Mouse (Mus musculus): ENCODE measurements around the gene Klc4. TPM values are rescaled to one million over a fixed set of nuclear protein-coding genes. Genes with fewer than 3 reads are reported as not detected.
A peak's percentile ranks its signal among the peaks of the same experiment; 100 is the strongest.

Klc4 gene
- polyA plus RNA-seq, 1 experiment, result 7.2 TPM

GRCm38 (mm10) chr17:46679843-46680759 lies 34.3 kb upstream of the Klc4 start:
- Histone ChIP-seq H3K4me1 (ENCODE audit: control insufficient read depth, insufficient read depth, low read length) (peaks cover 2% of the 10 kb centered on the region; the same call in 1 of the 2 replicates), H3K4me3 (ENCODE audit: insufficient read depth, low read length) (peak overlapping the region; percentile 84), H3K27ac (ENCODE audit: insufficient read depth, low read length) (peak overlapping the region; percentile 62)
- TF ChIP-seq CTCF (IDR thresholded peaks at IDR 0.05; ENCODE audit: borderline replicate concordance, insufficient read depth, low read length) (no peak), POLR2A (IDR thresholded peaks at IDR 0.05; ENCODE audit: low read depth, low read length) (peak; percentile 44; the same call in 1 of the 2 replicates)

GRCm38 (mm10) chr17:46678911-46679310 lies 33.1 kb upstream of the Klc4 start:
- peak overlapping the region; percentile 84 for H3K4me3 ChIP-seq (ENCODE audit: insufficient read depth, low read length)
- peak overlapping the region; percentile 4; the same call in 1 of the 2 replicates for H3K27ac ChIP-seq (ENCODE audit: insufficient read depth, low read length)
- peaks cover 8% of the 10 kb centered on the region for H3K4me1 ChIP-seq (ENCODE audit: control insufficient read depth, insufficient read depth, low read length)
- TF ChIP-seq CTCF (IDR thresholded peaks at IDR 0.05; ENCODE audit: borderline replicate concordance, insufficient read depth, low read length) (no peak), POLR2A (IDR thresholded peaks at IDR 0.05; ENCODE audit: low read depth, low read length) (no peak)

- peaks cover 8% of the 10 kb centered on the region for H3K4me1 ChIP-seq (ENCODE audit: control insufficient read depth, insufficient read depth, low read length)
- H3K27ac ChIP-seq (ENCODE audit: insufficient read depth, low read length), result peak within 1 kb of the TSS; percentile 4; the same call in 1 of the 2 replicates
- peak within 1 kb of the TSS; percentile 84 for H3K4me3 ChIP-seq (ENCODE audit: insufficient read depth, low read length)
- TF ChIP-seq CTCF (IDR thresholded peaks at IDR 0.05; ENCODE audit: borderline replicate concordance, insufficient read depth, low read length) (no peak), POLR2A (IDR thresholded peaks at IDR 0.05; ENCODE audit: low read depth, low read length) (no peak)
These were observed 32.6 kb upstream of the Klc4 start, which contains the start of gene Mea1 for GRCm38 (mm10) chr17:46678416-46678815. Gene Mea1 (plus strand): TSS chr17:46678793.

GRCm38 (mm10) chr17:46674530-46675283 lies 28.9 kb upstream of the Klc4 start:
- H3K4me1 ChIP-seq (ENCODE audit: control insufficient read depth, insufficient read depth, low read length), result peaks cover 8% of the 10 kb centered on the region
- peak overlapping the region; percentile 83 for H3K27ac ChIP-seq (ENCODE audit: insufficient read depth, low read length)
- no peak overlapping the region for H3K4me3 ChIP-seq (ENCODE audit: insufficient read depth, low read length)
- TF ChIP-seq POLR2A (IDR thresholded peaks at IDR 0.05; ENCODE audit: low read depth, low read length) (no peak), CTCF (IDR thresholded peaks at IDR 0.05; ENCODE audit: borderline replicate concordance, insufficient read depth, low read length) (no peak)

DNA sequence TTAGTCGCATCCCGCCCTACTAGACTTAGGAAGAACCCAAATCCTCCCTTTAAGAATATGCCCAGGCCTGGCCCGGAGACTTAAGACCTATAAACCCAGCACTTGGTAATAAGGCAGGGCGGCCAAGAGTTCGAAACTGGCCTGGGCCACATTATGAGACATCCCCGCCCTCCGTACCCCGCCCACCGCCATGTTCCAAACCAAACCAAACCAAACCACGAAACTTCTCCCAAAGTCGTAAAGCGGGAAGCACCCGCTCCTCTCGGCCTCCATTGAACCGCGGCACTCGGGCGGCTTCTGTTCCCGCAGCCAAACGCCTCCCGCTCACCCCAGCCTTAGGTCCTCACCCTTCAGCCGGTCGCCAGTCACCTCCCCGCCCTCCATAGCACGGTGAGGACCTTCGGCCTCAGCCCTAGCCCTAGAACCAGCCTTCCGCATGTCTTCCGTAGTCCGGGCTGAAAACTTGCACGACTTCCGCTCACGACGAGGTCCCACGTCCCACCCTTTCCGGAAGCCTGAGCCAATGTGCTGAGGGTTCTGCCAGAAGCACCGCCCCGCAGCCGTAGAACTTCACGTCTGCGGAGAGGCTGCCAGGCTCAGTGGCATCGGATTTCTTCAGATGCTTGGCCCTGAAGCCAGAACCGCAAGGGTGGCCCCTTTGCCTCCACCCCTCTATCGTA lies 28.2 kb upstream of the Klc4 start, which contains the start of gene Rrp36:
Rrp36 (minus strand) TSS at position 503 of the 680 bp plus-strand sequence.
- peaks cover 8% of the 10 kb centered on the region for H3K4me1 ChIP-seq (ENCODE audit: control insufficient read depth, insufficient read depth, low read length)
- H3K27ac ChIP-seq (ENCODE audit: insufficient read depth, low read length), result peak within 1 kb of the TSS; percentile 84
- H3K4me3 ChIP-seq (ENCODE audit: insufficient read depth, low read length), result peak within 1 kb of the TSS; percentile 75
- peak; percentile 86 for TF ChIP-seq POLR2A (IDR thresholded peaks at IDR 0.05; ENCODE audit: low read depth, low read length)
- TF ChIP-seq CTCF (IDR thresholded peaks at IDR 0.05; ENCODE audit: borderline replicate concordance, insufficient read depth, low read length), result no peak

GRCm38 (mm10) chr17:46669911-46670310 lies 24.1 kb upstream of the Klc4 start:
- TF ChIP-seq POLR2A (IDR thresholded peaks at IDR 0.05; ENCODE audit: low read depth, low read length), result no peak
- no peak for TF ChIP-seq CTCF (IDR thresholded peaks at IDR 0.05; ENCODE audit: borderline replicate concordance, insufficient read depth, low read length)
- peaks cover 5% of the 10 kb centered on the region for H3K4me1 ChIP-seq (ENCODE audit: control insufficient read depth, insufficient read depth, low read length)
- no peak overlapping the region for H3K4me3 ChIP-seq (ENCODE audit: insufficient read depth, low read length)
- H3K27ac ChIP-seq (ENCODE audit: insufficient read depth, low read length), result no peak overlapping the region

- H3K4me3 ChIP-seq (ENCODE audit: insufficient read depth, low read length), result no peak overlapping the region
- no peak overlapping the region for H3K27ac ChIP-seq (ENCODE audit: insufficient read depth, low read length)
- TF ChIP-seq CTCF (IDR thresholded peaks at IDR 0.05; ENCODE audit: borderline replicate concordance, insufficient read depth, low read length) (no peak), POLR2A (IDR thresholded peaks at IDR 0.05; ENCODE audit: low read depth, low read length) (no peak)
- no peaks in the 10 kb centered on the region for H3K4me1 ChIP-seq (ENCODE audit: control insufficient read depth, insufficient read depth, low read length)
These were observed 21.9 kb upstream of the Klc4 start for GRCm38 (mm10) chr17:46667712-46668111.

DNA sequence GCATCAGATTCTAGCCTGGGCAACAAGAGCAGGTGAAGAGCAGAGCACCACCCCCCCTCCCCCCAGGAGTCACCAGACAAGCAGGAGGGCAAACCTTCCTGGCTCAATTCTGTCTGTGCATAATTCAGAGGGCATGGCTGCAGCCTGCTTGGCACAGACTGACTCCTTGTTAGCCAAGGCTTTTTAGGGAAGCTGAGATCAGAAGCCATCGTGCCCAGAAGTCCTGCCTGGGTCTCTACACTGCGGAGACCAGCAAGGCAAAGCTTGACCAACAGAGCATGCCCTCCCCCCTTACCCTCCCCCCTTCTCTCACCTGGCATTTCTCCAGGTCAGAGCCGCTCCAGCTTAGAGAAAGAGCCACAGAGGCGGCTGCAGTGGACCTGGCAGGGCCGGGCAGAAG lies 16.9 kb upstream of the Klc4 start:
- no peaks in the 10 kb centered on the region for H3K4me1 ChIP-seq (ENCODE audit: control insufficient read depth, insufficient read depth, low read length)
- no peak overlapping the region for H3K27ac ChIP-seq (ENCODE audit: insufficient read depth, low read length)
- H3K4me3 ChIP-seq (ENCODE audit: insufficient read depth, low read length), result no peak overlapping the region
- TF ChIP-seq CTCF (IDR thresholded peaks at IDR 0.05; ENCODE audit: borderline replicate concordance, insufficient read depth, low read length), result no peak
- no peak for TF ChIP-seq POLR2A (IDR thresholded peaks at IDR 0.05; ENCODE audit: low read depth, low read length)

GRCm38 (mm10) chr17:46661981-46662380 lies 16.2 kb upstream of the Klc4 start:
- Histone ChIP-seq H3K27ac (ENCODE audit: insufficient read depth, low read length) (no peak overlapping the region), H3K4me3 (ENCODE audit: insufficient read depth, low read length) (no peak overlapping the region), H3K4me1 (ENCODE audit: control insufficient read depth, insufficient read depth, low read length) (no peaks in the 10 kb centered on the region)
- TF ChIP-seq POLR2A (IDR thresholded peaks at IDR 0.05; ENCODE audit: low read depth, low read length) (no peak), CTCF (IDR thresholded peaks at IDR 0.05; ENCODE audit: borderline replicate concordance, insufficient read depth, low read length) (no peak)
